Mouse (Mus musculus) forelimb bud, embryonic 11.5 days (tissue): ENCODE results near the gene Med17.
A peak's percentile ranks its signal among the peaks of the same experiment; 100 is the strongest.
"Not testable (repeated sequence)": the region's sequence is repeated elsewhere in the genome, so short reads cannot be mapped to it uniquely, and the experiment has no call there.

Experiments
- DNase-seq: peaks from one replicate; pipeline ENCODE4 v3.0.0-alpha.2; 2012; ENCODE audit warnings: low read depth, low spot score

The Med17 gene

DNA sequence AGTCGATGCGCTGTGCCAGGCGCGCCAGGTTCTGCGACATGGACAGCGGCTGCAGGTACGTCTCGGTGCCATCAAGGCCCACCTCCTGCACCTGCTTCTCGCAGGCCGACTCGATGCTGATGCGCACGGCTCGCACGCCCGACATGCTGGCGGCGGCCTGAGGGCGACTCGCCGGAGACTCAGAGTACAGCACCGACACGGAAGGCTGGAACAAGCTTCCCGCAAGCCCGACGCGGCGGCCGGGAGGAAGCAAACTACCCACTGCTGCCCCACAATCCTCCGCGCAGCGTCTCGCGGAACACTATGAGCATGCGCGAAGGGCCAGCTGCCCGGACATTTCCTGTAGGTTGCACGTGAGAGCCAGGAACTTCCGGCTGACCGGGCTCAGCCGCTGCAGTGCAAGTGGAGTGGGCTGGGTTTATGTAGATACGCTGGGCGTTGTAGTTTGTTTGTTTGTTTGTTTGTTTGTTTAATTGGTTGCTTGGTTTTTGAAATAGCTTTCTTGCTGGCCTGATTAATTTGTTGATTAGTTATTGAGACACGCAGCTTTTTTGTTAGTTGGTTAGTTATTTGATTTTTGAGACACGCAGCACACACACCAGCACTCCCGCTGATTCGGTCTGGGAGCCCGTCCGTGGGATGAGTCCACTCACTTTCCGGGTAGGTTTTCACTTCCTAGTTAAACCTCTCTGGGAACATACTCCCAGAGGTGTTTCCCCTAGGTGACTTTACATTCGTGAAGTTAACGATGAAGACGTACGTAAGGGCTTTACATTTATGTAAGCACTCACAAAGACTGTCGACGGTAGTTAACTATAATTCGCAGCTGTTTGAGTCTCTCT lies at the start of gene Med17:
Med17 (minus strand) TSS at position 283 of the 842 bp plus-strand sequence.
- peak; percentile 96 for DNase-seq

DNA sequence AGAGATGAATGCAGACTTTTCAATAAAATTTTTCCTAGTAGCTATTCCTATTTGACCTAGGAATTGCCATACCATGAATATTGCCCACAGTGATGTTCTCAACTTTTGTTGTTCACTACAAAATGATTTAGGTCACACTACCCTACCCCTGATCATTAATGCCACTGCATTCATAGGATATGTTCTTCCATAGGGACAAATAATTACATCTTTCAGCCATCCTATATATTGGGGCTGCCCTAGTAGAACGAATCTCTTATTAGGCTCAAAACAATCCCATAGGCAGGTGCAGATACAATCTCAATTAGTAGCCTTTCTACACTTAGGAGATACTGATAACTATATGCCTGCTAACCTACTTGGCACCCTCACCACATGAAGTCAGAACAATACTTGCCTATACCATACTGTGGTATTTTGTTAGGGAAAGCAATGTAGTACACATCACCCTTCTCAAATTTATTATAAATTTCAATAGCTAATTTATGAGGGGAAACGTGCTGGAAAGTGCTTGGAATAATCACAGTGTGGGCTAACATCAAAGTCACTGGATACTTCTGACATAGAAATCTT lies 38.5 kb upstream of the Med17 start:
- DNase-seq, result no peak

DNA sequence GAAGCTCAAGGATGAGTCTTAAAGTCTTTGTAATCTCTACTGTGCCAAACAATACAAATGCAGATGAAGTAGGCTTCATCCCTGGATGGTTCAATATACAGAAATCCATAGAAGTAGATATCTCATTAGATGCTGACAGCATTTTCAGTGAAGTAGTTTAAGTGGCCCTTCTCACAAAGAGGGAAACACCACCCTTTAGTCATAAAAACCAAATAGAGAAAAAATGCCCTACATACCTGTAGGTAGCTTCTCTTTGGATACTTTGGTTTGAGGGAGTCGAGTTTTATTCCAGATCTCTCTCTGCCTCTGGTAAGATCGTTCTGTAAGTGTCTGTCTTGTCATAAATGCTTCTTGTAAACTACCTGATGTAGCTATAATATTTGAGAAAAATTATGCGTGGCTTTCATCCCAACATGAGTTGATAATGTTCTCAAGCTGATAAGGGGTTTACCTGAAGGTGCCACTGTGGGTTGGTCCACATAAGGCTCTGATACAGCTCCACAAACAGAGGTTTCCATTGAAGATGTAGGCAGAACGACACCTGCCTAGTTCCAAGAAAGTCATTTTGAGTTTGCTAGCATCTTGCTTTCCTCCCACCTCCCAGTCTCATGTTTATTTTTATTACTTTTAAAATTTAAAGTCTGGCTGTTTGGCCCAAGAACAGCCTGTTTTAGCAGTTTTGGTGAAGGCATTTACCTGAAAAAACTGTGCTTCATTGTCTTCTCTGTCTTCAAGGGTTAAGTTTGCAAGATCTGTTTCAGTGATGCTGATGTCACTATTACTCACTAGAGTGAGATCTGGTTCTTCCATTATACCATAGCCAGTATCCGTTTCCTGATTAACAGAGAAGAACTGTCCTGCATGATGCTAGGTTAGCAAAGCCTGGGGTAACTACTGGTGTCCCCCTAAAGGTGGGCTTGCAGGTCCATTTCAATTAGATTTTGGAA lies 37.8 kb upstream of the Med17 start:
- DNase-seq, result no peak

DNA sequence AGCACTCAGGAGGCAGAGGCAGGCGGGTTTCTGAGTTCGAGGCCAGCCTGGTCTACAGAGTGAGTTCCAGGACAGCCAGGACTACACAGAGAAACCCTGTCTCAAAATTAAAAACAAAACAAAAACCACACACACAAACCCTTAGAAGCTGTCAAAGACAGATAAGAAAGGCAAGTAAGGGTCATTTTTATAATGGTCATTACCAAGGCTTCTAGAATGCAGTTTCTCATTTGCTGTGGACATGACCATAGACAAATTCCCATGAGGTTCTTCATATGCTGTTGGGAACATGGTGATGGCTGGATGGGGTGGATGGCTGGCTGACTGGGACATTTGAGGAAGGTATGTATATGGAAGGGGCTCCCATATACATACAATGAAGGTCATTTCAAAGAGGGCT lies 36.6 kb upstream of the Med17 start:
- not testable (repeated sequence) for DNase-seq

DNA sequence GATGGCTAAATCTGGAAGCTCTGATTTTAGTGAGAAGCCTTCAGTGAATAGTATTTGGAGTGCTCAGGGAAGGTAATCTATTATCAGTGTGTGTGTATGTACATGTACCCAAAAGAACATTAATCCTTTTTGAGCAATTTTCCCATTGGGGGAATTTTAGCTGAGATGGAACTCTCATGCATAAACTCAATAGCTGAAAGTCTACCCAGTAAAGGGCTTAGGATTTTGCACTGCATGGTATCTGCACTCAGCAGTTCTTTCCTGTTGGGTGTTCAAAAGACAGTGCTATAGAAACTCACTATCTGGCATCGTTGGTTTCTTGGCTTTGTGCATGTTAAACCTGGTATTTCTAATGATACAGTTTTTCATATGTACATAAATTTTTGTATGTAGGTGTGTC lies 34.9 kb upstream of the Med17 start:
- no peak for DNase-seq

DNA sequence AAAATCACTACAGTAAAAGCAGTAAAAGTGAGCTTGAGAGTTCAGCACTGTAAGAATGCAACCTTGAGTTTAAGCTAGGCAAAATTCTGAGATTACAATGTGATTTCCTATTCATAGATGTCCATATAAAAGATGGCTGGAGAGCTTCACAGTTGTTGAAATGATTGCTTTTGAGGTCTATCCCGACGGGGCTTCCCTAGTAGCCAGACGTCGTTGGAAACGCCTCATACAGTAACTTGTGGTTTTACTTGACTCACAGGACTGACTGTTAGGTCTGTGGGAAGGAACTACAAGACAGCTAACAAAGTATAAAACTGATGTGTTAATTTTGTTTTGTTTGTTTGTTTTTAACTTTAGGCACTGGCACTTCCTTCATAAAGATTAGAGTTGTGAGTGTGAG lies 33.9 kb upstream of the Med17 start:
- no peak for DNase-seq

DNA sequence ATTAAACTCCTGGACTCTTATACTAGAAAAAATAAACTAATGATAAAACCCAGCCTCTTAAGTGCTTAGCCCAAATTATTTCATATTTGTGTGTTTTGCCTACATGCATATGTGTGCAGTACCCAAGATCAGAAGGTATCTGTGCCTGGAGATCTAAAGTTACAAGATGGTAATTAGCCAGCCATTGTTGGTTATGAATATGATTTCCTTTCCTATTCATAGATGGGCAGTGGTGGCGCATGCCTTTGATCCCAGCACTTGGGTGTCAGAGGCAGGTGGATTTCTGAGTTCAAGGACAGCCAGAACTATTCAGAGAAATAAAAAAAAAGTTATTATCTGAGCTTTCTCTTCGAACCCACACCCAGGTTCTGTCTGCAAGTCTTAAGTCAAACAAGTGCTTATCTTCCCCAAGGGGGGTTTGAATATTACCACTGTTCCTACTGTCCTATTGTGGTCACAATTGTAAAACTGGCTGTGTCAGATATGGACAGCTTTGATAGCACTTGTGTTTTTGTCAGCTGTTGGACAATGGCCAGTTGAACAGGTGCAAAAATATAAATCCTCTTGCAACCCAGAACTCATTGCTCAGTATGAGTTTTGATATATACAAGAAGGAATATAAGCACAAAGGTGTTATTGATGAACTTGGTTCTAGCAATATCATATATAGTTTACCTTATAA lies 32.5 kb upstream of the Med17 start:
- DNase-seq, result no peak

DNA sequence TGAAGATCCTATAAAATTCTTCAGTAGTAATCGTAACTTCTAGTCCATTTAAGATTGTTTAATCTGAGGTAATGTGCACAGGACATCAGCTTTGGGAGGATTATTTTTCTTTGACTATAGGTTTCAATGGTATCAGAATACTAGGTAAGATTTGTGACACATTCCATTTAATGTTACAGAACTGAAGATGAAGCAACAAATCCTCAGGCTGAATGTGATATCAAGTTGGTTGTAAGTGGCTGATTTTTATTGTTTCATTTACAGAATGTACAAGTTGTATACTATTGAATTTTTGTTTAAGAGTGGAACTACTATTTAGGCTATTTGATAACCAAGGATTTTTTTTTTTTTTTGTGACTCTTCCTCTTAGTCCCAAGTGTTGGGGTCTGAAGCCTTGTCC lies 30.4 kb upstream of the Med17 start:
- no peak for DNase-seq

DNA sequence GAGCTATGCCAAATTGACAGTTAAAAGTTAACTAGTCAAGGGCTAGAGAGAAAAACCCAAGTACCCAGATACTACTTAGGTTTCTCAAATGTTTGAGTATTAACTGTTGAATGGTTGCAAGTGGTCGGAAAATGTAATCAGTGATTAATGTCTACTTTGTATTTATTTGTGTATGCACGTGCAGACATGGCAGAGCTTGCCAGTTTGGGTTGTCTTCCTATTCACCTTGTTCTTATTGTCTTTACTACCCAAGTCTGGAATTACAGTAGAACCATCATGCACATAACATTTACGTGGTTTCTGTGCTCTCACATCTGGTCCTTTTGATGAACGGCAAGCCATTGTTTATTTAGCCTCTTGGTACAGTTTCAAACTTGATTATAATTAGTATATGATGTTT lies 29.7 kb upstream of the Med17 start:
- no peak for DNase-seq

DNA sequence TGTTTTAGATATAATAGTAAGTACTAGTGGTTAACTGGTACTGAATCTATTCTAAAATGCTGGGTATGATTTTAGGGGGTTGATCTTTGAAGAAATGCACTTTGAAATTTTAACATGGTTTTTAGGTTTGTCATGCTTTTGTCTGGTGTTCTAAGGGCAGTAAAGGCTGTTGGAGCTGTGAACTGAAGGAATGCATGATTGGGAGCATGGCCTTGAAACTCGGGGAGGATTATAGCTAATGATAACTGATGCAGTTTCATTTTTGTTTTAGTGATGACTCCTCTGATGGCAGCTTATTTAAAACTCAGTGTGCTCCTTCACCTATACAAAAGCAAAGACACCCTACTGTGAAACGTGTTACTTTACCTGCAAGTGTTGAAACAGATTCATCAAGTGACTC lies 28.5 kb upstream of the Med17 start:
- DNase-seq, result no peak

DNA sequence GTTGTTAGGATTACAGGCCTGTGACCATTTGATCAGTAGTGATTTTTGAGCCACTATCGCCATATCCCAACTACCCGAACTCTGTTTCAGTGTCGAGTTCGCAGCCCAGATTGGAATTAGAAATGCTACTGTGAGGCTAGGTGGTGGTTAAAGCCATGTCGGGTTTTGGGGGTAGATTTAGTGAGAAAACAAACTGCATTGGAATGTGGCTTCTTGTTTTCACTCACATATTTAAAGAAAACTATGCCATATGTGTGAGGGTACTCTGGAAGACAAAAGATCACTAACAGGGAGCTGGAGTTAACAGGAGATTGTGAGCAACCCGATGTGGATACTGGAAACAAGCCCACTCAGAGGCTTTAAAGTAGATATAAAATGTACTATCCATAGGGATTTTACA lies 27.5 kb upstream of the Med17 start:
- no peak for DNase-seq

DNA sequence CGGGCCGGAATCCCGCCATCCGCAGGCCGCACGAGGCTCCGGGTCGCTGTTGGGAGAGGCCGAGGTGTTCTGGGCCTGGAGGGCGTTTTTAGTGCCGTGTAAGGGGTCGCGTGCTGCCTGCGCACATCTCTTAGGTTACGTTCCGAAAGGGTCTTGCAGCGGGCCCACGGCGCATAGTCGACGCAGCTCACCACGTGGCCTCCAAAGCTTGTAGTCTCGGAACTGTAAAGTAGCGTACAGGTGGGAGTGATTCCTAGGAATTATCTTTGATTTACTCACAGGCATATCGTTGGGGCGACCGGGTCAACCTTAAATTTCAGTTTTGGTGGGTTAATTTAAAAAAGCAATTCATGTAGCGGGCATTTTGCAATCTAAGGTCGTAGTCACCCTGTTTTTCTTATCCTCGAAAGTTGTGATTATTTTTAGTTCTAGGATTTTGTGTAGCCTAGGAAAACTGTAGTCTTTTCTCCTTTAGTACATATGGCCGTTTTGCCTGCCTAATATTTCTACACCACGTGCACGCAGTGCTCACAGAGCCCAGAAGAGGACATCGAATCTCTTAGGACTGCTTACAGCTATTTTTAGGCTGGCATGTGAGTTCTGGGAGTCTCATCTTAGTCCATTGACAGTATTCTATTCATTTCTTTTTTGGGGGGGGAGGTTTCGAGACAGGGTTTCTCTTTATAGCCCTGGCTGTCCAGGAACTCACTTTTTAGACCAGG lies 26.8 kb upstream of the Med17 start, which contains the start of gene 4931406C07Rik:
4931406C07Rik (minus strand) TSS at position 51 of the 722 bp plus-strand sequence.
- DNase-seq, result peak; percentile 57

DNA sequence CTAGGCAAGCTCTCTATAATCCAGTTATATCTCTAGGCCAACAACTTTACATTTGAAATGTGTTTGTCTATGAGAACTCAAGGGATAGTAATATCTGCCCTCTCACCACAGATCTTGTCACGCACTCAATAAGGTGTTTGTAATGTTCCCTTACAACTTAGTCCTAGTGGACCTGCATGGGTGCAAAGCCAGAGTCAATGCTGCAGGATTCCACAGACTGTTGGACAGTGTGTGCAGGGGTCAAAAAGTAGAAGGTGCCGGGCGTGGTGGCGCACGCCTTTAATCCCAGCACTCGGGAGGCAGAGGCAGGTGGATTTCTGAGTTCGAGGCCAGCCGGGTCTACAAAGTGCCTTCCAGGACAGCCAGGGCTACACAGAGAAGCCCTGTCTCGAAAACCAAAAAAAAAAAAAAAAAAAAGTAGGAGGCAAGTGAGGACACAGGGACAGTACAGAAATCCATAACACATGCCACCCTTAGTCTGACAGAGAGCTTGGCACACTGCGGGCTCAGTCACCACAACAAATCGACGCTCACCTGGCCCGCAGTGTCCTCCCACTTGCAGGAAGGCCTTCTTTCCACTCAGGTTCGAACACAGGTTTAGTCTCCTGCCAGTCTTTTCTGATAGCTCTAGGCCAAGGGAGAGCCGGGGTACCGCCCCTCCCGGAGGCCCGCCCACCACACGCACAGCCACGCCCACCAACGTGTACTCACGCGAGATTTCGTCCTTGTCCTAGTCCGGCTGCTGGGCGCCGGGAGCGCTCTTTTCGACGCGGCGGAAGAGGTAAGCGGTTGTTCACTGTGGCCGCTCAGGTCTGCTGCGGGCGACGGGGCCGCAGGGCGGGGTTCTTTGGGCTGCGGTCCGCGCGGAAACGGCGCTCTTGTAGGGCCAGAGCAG lies 26.0 kb upstream of the Med17 start, which contains the start of gene Taf1d:
Taf1d (plus strand) TSS at position 712 of the 895 bp plus-strand sequence.
- peak; percentile 94 for DNase-seq

DNA sequence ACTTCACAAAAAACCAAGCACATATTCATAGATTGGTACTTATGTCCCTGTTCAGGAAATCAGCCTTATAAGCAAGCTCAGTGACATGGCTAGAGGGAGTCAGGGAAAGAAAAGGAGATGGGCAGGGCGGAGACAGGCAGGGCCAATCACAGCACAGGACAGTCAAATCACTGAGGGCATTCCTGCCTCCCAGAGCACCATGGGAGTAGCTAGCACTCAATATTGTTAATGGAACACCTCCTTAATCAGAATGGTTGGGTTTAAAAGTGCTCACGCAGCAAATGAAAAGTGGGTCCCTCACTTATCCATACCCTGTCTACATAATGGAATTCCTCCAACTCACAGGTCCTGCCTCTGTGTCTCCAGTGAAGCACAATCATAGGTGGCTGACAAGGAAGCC lies 23.1 kb upstream of the Med17 start:
- DNase-seq, result no peak

DNA sequence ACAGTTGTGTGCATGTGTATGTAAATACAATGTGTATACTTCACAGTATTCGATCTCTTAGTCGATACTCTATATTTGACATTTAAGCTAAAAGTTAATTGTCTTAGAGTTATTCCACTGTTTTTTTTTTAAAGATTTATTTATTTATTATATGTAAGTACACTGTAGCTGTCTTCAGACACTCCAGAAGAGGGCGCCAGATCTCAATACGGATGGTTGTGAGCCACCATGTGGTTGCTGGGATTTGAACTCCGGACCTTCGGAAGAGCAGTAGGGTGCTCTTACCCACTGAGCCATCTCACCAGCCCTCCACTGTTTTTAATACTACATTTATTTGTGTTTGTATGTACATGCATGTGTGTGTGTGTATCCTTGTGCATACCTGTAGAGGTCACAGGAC lies 22.3 kb upstream of the Med17 start:
- not testable (repeated sequence) for DNase-seq

DNA sequence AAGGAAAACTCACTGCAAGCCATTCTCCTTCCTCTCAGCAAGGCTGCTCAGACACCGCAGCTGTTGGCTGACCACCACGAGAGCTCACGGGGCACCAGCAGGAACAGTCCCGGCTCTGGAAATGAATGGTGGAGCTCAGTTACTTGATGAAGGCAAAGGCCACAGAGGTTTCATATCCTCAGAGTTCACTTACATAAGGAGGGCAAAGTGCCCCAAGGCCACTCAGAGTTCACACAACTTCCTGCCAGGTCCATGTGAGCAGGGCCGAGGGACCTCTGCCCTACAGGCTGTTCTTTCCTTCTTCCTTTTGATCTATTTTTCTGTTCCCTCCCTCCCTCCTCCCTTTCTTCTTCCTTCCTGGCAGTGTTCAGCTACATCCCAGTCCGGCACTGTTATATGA lies 21.7 kb upstream of the Med17 start:
- DNase-seq, result no peak

DNA sequence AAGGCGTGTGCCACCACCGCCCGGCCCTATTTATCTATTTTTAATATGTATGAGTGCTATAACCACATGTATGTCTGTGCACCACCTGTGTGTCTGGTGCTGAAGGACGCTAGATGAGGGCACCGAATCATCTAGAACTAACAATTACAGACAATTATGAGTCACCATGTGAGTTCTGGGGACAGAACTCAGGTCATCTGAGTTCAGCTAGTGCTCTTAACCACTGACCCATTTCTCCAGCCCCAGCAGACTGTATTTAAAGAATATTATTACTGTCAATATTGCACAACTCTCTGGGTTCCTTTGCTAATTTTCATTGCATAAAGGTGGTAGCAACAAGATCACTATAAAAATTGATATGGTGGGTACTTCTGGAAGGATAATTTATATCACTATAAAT lies 20.3 kb upstream of the Med17 start:
- DNase-seq, result no peak

DNA sequence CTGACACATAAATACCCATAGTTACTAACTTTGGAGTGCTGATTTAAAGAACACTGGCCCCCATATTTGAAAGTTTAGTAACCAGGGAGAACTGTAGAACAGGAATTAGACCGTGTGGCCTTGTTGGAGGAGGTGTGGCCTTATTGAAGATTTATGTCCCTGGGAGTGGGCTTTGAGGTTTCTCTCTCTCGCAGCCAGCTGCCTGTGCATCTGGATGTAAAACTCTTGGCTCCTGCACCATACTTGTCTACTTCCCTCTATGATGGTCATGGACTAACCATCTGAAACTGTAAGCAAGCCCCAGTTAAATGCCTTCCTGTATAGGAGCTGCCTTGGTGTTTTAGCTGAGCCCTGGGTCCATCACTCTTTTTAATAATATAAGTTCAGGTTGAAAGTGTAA lies 18.7 kb upstream of the Med17 start:
- DNase-seq, result no peak

DNA sequence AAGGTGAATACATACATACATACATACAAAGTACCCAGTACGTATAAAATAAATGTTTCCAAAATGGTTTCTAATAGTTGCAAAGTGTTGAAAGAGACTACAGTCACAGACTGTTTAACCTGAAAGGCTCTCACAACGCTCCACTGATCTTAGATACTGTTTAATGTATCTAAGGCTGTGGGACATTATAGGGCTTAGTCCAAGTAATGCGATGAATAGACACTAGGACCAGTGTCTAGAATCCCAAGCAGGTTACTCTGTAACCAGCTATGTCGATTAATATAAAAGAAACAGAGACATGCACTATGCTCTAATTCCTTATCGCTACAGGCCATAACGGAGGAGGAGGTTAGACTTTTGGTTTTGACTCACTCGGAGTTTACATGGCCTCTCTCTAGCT lies 17.4 kb upstream of the Med17 start:
- DNase-seq, result no peak

DNA sequence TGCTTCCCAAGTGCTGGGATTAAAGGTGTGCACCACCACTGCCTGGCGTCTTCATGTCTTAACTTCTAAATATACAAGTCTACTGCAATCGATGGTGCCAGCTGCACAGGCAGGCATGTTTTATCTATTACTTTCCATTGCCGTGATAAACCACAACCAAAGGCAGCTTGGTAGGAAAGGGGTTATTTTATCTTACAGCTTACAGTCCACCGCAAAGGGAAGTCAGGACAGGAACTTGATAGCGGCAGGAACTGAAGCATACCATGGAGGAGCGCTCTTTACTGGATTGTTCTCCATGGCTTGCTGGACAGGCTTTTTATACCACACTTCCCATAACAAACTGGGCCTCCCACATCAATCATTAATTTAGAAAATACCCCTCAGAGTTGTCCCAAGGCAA lies 9.5 kb upstream of the Med17 start:
- DNase-seq, result no peak
